Mouse (Mus musculus): ENCODE data around the gene Gart. TPM values are rescaled to one million over a fixed set of nuclear protein-coding genes. Genes with fewer than 3 reads are reported as not detected.
A peak's percentile ranks its signal among the peaks of the same experiment; 100 is the strongest.

The Gart gene
- polyA plus RNA-seq, 1 experiment = 29.5 TPM

DNA sequence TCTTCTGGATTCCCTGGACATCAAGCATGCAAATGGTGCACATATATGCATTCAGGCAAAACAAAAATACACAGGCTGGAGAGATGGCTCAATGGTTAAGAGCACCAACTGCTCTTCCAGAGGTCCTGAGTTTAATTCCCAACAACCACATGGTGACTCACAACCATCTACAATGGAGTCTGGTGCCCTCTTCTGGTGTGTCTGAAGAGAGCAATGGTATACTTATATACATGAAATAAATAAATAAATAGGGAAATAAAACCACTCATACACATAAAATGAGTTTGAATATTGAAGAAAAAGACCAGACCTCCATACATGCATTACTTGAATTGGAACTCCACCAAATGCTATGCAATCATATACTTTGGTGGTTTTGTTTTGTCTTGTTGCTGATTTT, 47.5 kb downstream of the Gart start:
- Histone ChIP-seq H3K4me3 (replicated peaks; ENCODE audit: extremely low read depth, low read depth, low read length) (no peak overlapping the region), H3K4me1 (ENCODE audit: control insufficient read depth, insufficient read depth, low read length) (peaks cover 5% of the 10 kb centered on the region; the same call in 1 of the 2 replicates)
- no peak for DNase-seq
- no peak for TF ChIP-seq POLR2A (IDR thresholded peaks at IDR 0.05; ENCODE audit: borderline replicate concordance, extremely low read depth, low read depth, low read length)
- TF ChIP-seq CTCF (IDR thresholded peaks at IDR 0.05; ENCODE audit: insufficient read depth, low read length) = no peak

DNA sequence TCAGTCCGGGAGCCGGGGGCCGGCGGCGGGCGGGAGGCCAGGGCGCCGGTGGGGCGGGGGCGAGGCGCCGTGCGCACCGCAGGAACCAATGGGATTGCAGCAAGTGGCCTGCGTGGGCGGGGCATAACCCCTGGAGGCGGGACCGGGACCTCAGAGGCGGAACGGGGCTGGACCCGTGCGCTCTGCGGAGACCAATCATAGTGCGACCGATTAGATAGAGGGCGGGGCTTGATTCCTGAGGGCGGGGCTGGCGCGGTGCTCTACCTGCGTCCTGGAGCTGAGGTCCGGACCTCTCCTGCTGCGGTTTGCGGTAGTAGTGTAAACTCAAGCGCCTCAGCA, 49.1 kb downstream of the Gart start, which contains the start of gene Tmem50b:
Tmem50b (minus strand) TSS at position 129 of the 339 bp plus-strand sequence.
- WGBS = 1% methylated on average over 34 of the region's 34 CpGs
- no peak for TF ChIP-seq CTCF (IDR thresholded peaks at IDR 0.05; ENCODE audit: insufficient read depth, low read length)
- peak; percentile 99 for DNase-seq

DNA sequence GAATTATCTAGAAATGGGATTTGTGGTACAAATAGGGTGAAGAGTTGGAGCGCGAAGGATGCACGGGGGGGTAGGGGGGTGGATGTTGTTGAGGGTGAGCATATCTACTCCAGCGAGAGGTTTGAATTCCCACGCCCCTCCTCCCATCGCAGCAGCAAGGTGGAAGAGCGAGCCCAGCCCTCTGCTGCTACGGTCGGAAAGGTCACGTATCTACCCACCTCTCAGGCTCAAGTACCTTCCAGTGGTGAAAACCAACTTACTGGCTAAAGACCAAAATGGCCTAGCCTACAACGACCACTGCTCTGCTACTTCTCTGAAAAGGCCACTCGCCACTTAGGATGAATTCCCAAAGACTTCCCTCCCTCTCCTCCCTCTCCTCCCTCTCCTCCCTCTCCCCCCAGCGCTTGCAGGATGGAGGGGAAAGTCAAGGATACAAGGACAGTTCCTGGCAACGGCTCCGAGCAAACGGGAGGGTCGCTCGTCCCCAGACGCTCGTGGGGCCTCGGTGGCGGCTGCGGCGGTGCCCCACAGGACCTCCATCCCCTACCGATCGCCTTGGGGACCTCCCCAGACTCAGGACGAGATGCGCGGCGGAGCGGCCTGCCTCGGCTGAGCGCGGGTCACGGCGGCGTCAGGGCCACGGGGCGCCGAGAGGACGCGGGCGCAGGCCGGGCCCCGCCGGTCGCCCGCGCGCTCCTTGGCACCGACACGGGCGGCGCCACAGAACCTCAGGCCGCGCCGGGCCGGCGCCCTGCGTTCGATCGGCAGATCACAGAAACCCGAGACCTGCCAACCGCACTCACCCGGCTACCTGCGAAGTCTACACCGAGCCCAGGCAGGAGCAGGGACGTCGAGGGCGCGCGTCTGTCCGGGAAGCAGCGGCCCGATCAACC, 49.7 kb downstream of the Gart start:
- peak; percentile 54 for DNase-seq
- under 1% methylated on average over 71 of the region's 75 CpGs for WGBS
- H3K4me1 ChIP-seq (ENCODE audit: control insufficient read depth, insufficient read depth, low read length) = peaks cover 14% of the 10 kb centered on the region
- peak overlapping the region; percentile 90 for H3K4me3 ChIP-seq (replicated peaks; ENCODE audit: extremely low read depth, low read depth, low read length)
- TF ChIP-seq POLR2A (IDR thresholded peaks at IDR 0.05; ENCODE audit: borderline replicate concordance, extremely low read depth, low read depth, low read length) (peak; percentile 73; the same call in 1 of the 2 replicates), CTCF (IDR thresholded peaks at IDR 0.05; ENCODE audit: insufficient read depth, low read length) (no peak)

More for the DNA sequence above, 49.1 kb downstream of the Gart start, which contains the start of gene Tmem50b:
- peak within 1 kb of the TSS; percentile 90 for H3K4me3 ChIP-seq (replicated peaks; ENCODE audit: extremely low read depth, low read depth, low read length)
- peaks cover 8% of the 10 kb centered on the region for H3K4me1 ChIP-seq (ENCODE audit: control insufficient read depth, insufficient read depth, low read length)

DNA sequence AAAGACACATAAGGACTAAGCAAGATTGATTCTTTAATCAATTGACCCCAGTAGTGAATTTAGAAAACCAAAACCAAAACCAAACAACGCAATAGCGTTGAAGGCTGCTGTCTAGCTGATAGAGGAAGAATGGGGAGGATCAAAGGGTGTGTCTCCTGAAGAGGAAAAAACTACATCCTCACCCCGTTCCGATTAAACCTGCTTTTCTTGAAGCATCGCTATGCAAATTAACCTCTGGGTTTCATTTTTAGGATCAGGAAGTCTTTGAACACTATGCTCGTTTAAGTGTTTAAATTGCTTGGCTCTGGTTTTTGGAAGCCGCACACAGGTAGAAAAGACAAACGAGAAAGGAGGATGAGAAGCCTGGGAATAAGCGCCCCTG, 50.4 kb downstream of the Gart start:
- WGBS = 8% methylated on average over 9 of the region's 9 CpGs
- DNase-seq = no peak
- TF ChIP-seq POLR2A (IDR thresholded peaks at IDR 0.05; ENCODE audit: borderline replicate concordance, extremely low read depth, low read depth, low read length) (no peak), CTCF (IDR thresholded peaks at IDR 0.05; ENCODE audit: insufficient read depth, low read length) (no peak)
- peaks cover 14% of the 10 kb centered on the region for H3K4me1 ChIP-seq (ENCODE audit: control insufficient read depth, insufficient read depth, low read length)
- H3K4me3 ChIP-seq (replicated peaks; ENCODE audit: extremely low read depth, low read depth, low read length) = peak overlapping the region; percentile 90

DNA sequence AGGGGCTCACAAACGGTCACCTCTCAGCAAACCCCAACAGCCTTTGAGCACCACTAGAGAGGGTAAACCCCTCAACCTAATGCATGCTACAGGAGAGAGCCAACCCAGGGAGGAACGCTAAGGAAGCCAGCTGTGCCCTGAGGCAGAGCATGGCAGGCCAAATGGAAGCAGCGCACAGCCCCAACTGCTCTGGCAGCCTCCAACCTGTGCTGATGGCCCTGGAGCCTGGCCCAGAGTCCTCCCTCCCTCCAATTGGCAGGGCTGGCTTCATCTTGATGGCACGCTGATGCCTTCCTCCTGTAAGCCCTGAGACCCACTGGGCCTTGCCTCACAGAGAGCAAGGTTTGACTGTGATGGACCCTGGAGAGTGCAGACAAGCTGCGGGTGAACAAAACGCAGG, 51.7 kb downstream of the Gart start:
- DNase-seq = no peak
- Histone ChIP-seq H3K4me1 (ENCODE audit: control insufficient read depth, insufficient read depth, low read length) (peaks cover 16% of the 10 kb centered on the region), H3K4me3 (replicated peaks; ENCODE audit: extremely low read depth, low read depth, low read length) (no peak overlapping the region)
- 77% methylated on average over 6 of the region's 6 CpGs for WGBS
- TF ChIP-seq CTCF (IDR thresholded peaks at IDR 0.05; ENCODE audit: insufficient read depth, low read length) (no peak), POLR2A (IDR thresholded peaks at IDR 0.05; ENCODE audit: borderline replicate concordance, extremely low read depth, low read depth, low read length) (no peak)

DNA sequence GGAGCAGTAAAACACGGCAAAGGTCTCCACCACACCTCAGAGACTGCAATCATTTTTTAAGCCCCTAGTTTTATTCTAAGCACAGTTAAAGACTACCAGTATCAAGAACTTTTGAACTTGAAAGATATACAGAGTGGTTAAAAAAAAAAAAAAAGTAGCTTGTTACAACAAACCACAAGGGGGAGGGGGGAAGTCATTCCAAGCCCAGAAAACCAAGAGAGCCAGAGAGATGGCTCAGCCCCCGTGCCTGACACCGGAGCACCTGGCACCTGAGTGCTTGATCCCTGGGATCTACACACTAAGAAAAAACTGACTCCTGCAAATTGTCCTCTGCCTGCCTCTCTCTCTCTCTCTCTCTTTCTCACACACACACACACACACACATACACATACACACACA, 53.5 kb downstream of the Gart start:
- Histone ChIP-seq H3K4me3 (replicated peaks; ENCODE audit: extremely low read depth, low read depth, low read length) (no peak overlapping the region), H3K4me1 (ENCODE audit: control insufficient read depth, insufficient read depth, low read length) (peaks cover 17% of the 10 kb centered on the region)
- TF ChIP-seq POLR2A (IDR thresholded peaks at IDR 0.05; ENCODE audit: borderline replicate concordance, extremely low read depth, low read depth, low read length) (no peak), CTCF (IDR thresholded peaks at IDR 0.05; ENCODE audit: insufficient read depth, low read length) (no peak)
- 51% methylated on average over 3 of the region's 3 CpGs for WGBS
- DNase-seq = no peak

DNA sequence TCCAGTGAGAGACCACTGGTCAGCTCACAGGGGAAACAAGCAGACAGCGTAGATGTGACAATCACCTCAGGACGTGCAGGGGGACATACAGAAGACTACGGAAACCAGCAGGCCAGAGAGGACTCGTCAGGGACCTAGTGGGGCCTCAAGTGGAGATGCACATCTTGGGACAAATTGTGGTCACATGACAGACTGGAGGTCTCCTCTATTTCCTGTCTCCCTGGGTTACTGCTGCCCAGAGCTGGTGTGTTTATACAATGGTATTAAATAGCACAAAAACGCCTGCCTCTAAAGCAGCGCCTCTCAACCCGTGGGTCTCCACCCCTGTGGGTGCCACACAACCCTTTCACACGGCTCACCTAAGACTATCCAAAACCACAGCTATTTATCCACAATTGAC, 54.6 kb downstream of the Gart start:
- WGBS = 41% methylated on average over 8 of the region's 8 CpGs
- H3K4me1 ChIP-seq (ENCODE audit: control insufficient read depth, insufficient read depth, low read length) = peaks cover 22% of the 10 kb centered on the region
- no peak for TF ChIP-seq POLR2A (IDR thresholded peaks at IDR 0.05; ENCODE audit: borderline replicate concordance, extremely low read depth, low read depth, low read length)
- TF ChIP-seq CTCF (IDR thresholded peaks at IDR 0.05; ENCODE audit: insufficient read depth, low read length) = no peak
- H3K4me3 ChIP-seq (replicated peaks; ENCODE audit: extremely low read depth, low read depth, low read length) = no peak overlapping the region
- DNase-seq = no peak

DNA sequence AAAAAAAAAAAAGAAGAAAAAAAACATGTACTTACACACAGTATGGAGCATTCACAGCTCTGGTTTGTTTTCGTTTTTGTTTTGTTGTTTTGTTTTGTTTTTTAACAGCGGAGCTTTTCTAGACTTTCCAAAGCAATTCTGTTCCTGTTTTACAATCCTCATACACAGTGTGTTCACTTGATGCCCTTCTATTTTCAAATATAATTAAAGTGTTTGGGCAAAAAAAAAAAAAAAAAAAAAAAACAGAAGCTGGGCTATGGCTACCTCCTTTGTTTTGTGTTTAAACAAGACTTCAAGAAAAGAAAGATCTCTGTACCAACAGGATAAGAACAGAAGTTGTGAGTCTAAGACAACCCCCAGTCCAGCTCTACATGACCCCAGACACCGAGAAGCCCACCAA, 58.0 kb downstream of the Gart start:
- TF ChIP-seq POLR2A (IDR thresholded peaks at IDR 0.05; ENCODE audit: borderline replicate concordance, extremely low read depth, low read depth, low read length) (no peak), CTCF (IDR thresholded peaks at IDR 0.05; ENCODE audit: insufficient read depth, low read length) (no peak)

DNA sequence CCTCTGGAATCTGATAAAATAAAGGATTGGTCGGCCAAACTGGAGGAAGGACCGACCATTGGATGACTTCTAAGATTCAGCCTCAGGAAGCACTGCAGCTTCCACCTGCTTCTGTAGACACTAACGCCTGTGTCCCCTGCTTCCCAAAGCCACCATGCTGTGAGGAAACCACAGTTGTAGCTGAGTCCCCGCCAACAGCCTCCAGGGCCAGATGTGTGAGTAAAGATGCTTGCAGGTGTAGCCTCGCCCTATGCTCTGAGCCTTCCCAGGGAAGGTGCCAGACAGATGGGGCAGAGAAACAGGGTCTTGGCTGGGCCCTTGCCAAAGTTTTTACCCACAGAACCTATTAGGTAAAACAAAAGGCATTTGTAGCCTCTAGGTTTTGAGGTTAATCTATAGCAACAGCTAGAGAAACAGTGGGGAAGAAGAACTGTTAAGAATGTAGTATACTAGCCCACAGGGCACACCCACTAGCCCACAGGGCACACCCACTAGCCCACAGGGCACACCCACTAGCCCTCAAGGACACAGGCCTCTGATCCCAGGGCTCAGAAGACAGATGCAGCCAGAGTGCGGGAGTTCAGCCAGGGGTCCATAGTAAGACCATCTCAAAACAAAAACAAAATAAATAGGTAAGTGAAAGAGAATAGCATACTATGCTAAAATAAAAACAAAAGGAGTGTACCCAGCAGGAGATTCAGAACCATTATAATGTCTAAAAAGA, 58.9 kb downstream of the Gart start:
- no peak for DNase-seq
- WGBS = 65% methylated on average over 6 of the region's 6 CpGs
- TF ChIP-seq CTCF (IDR thresholded peaks at IDR 0.05; ENCODE audit: insufficient read depth, low read length) (no peak), POLR2A (IDR thresholded peaks at IDR 0.05; ENCODE audit: borderline replicate concordance, extremely low read depth, low read depth, low read length) (no peak)
- H3K4me3 ChIP-seq (replicated peaks; ENCODE audit: extremely low read depth, low read depth, low read length) = no peak overlapping the region
- H3K4me1 ChIP-seq (ENCODE audit: control insufficient read depth, insufficient read depth, low read length) = peaks cover 24% of the 10 kb centered on the region

More for the DNA sequence above, 58.0 kb downstream of the Gart start:
- Histone ChIP-seq H3K4me1 (ENCODE audit: control insufficient read depth, insufficient read depth, low read length) (peaks cover 25% of the 10 kb centered on the region), H3K4me3 (replicated peaks; ENCODE audit: extremely low read depth, low read depth, low read length) (no peak overlapping the region)
- DNase-seq = no peak
- 88% methylated on average over 3 of the region's 3 CpGs for WGBS
